Mouse (Mus musculus) forebrain, embryonic 12.5 days (tissue): ENCODE results near the gene Slc16a11. TPM values are rescaled to one million over a fixed set of nuclear protein-coding genes. Genes with fewer than 3 reads are reported as not detected.

Experiments
- ATAC-seq: fragments of 200-750 bp; cut with Nextera tagmentation; 2 replicates; pipeline ENCODE4 v1.8.0; 2017; ENCODE audit warnings: moderate TSS enrichment; ENCODE audit not compliant: low FRiP score
- H3K27ac ChIP-seq: fragments of 300-500 bp; sonication (generic); 2 replicates; pipeline ENCODE4 v1.5.1; 2016; ENCODE audit warnings: mild to moderate bottlenecking
- H3K27me3 ChIP-seq: fragments of 300-500 bp; sonication (generic); 2 replicates; pipeline ENCODE4 v1.6.1; 2016; ENCODE audit warnings: mild to moderate bottlenecking
- H3K36me3 ChIP-seq: fragments of 300-500 bp; sonication (generic); replicated peaks from 2 replicates; pipeline ENCODE4 v1.6.1; 2016; ENCODE audit warnings: mild to moderate bottlenecking
- H3K4me1 ChIP-seq: fragments of 300-500 bp; sonication (generic); 2 replicates; pipeline ENCODE4 v1.6.1; 2016
- H3K4me2 ChIP-seq: fragments of 300-500 bp; sonication (generic); 2 replicates; pipeline ENCODE4 v1.6.1; 2016; ENCODE audit warnings: mild to moderate bottlenecking, moderate library complexity
- H3K4me3 ChIP-seq: fragments of 300-500 bp; sonication (generic); replicated peaks from 2 replicates; pipeline ENCODE4 v1.5.1; 2016; ENCODE audit warnings: mild to moderate bottlenecking
- H3K9ac ChIP-seq: fragments of 300-500 bp; sonication (generic); 2 replicates; pipeline ENCODE4 v1.6.1; 2016; ENCODE audit warnings: mild to moderate bottlenecking
- H3K9me3 ChIP-seq: fragments of 300-500 bp; sonication (generic); 2 replicates; pipeline ENCODE4 v1.6.1; 2016
- WGBS: fragments of 180-500 bp; shearing (Covaris S2); methylation state at CpG from one replicate; pipeline ENCODE4 v1.1.7; 2016; 5-methylcytosine and 5-hydroxymethylcytosine counted together
- polyA plus RNA-seq: library from polyadenylated mRNA; unstranded; fragments of >200 nt; fragmentation: Nextera tagmentation; extraction: Ambion mirVana; gene quantifications from 2 replicates; pipeline ENCODE4 v1.2.1, GENCODE M21; 2016

Gene Slc16a11
- polyA plus RNA-seq, 1 experiment from 2014 or later = 2.5 TPM

GRCm38 (mm10) chr11:70180496-70180895 lies 32.1 kb upstream of the Slc16a11 start:
- Histone ChIP-seq H3K9ac (no peak overlapping the region), H3K27me3 (no peaks in the 10 kb centered on the region), H3K4me3 (no peak overlapping the region), H3K4me1 (no peaks in the 10 kb centered on the region), H3K9me3 (no peaks in the 10 kb centered on the region), H3K4me2 (no peak overlapping the region), H3K36me3 (no peaks in the 10 kb centered on the region), H3K27ac (no peak overlapping the region)
- 92% methylated on average over 4 of the region's 4 CpGs for WGBS
- ATAC-seq = no peak

- Histone ChIP-seq H3K27me3 (no peaks in the 10 kb centered on the region), H3K36me3 (no peaks in the 10 kb centered on the region), H3K9me3 (no peaks in the 10 kb centered on the region), H3K4me1 (no peaks in the 10 kb centered on the region), H3K4me3 (no peak overlapping the region), H3K4me2 (no peak overlapping the region), H3K9ac (no peak overlapping the region), H3K27ac (no peak overlapping the region)
- no peak for ATAC-seq
- 83% methylated on average over 7 of the region's 7 CpGs for WGBS
Observed at GRCm38 (mm10) chr11:70185120-70185519, 27.4 kb upstream of the Slc16a11 start.

GRCm38 (mm10) chr11:70189319-70190134 lies 23.0 kb upstream of the Slc16a11 start:
- no peak overlapping the region for H3K27ac ChIP-seq
- no peaks in the 10 kb centered on the region for H3K9me3 ChIP-seq
- WGBS = 88% methylated on average over 28 of the region's 28 CpGs
- no peak overlapping the region for H3K4me2 ChIP-seq
- no peaks in the 10 kb centered on the region for H3K4me1 ChIP-seq
- no peak overlapping the region for H3K9ac ChIP-seq
- H3K27me3 ChIP-seq = no peaks in the 10 kb centered on the region
- H3K4me3 ChIP-seq = no peak overlapping the region
- no peak for ATAC-seq
- H3K36me3 ChIP-seq = no peaks in the 10 kb centered on the region

- H3K4me3 ChIP-seq = no peak overlapping the region
- H3K27me3 ChIP-seq = no peaks in the 10 kb centered on the region
- H3K4me2 ChIP-seq = no peak overlapping the region
- no peak for ATAC-seq
- no peaks in the 10 kb centered on the region for H3K4me1 ChIP-seq
- no peaks in the 10 kb centered on the region for H3K9me3 ChIP-seq
- H3K27ac ChIP-seq = no peak overlapping the region
- 83% methylated on average over 6 of the region's 6 CpGs for WGBS
- no peaks in the 10 kb centered on the region for H3K36me3 ChIP-seq
- no peak overlapping the region for H3K9ac ChIP-seq
Observed at GRCm38 (mm10) chr11:70191188-70191587, 21.4 kb upstream of the Slc16a11 start.

- H3K9me3 ChIP-seq = no peaks in the 10 kb centered on the region
- no peak overlapping the region for H3K9ac ChIP-seq
- no peak overlapping the region for H3K4me2 ChIP-seq
- no peaks in the 10 kb centered on the region for H3K27me3 ChIP-seq
- H3K4me1 ChIP-seq = no peaks in the 10 kb centered on the region
- H3K36me3 ChIP-seq = no peaks in the 10 kb centered on the region
- no peak overlapping the region for H3K4me3 ChIP-seq
- ATAC-seq = no peak
- WGBS = 86% methylated on average over 4 of the region's 4 CpGs
- no peak overlapping the region for H3K27ac ChIP-seq
Observed at GRCm38 (mm10) chr11:70192157-70192556, 20.4 kb upstream of the Slc16a11 start.

- Histone ChIP-seq H3K9ac (no peak overlapping the region), H3K4me1 (no peaks in the 10 kb centered on the region), H3K36me3 (no peaks in the 10 kb centered on the region), H3K27ac (no peak overlapping the region), H3K27me3 (no peaks in the 10 kb centered on the region), H3K4me3 (no peak overlapping the region), H3K4me2 (no peak overlapping the region), H3K9me3 (no peaks in the 10 kb centered on the region)
- no peak for ATAC-seq
- 69% methylated on average over 11 of the region's 11 CpGs for WGBS
Observed at GRCm38 (mm10) chr11:70193354-70194285, 18.9 kb upstream of the Slc16a11 start.

- H3K4me2 ChIP-seq = no peak overlapping the region
- H3K36me3 ChIP-seq = no peaks in the 10 kb centered on the region
- no peak overlapping the region for H3K27ac ChIP-seq
- H3K4me1 ChIP-seq = no peaks in the 10 kb centered on the region
- H3K9ac ChIP-seq = no peak overlapping the region
- WGBS = 90% methylated on average over 3 of the region's 3 CpGs
- no peak overlapping the region for H3K4me3 ChIP-seq
- no peaks in the 10 kb centered on the region for H3K9me3 ChIP-seq
- H3K27me3 ChIP-seq = no peaks in the 10 kb centered on the region
- no peak for ATAC-seq
Observed at GRCm38 (mm10) chr11:70198332-70198731, 14.2 kb upstream of the Slc16a11 start.

GRCm38 (mm10) chr11:70199107-70199506 lies 13.4 kb upstream of the Slc16a11 start:
- H3K27ac ChIP-seq = no peak overlapping the region
- H3K27me3 ChIP-seq = no peaks in the 10 kb centered on the region
- H3K36me3 ChIP-seq = no peaks in the 10 kb centered on the region
- H3K4me1 ChIP-seq = no peaks in the 10 kb centered on the region
- no peak for ATAC-seq
- H3K4me2 ChIP-seq = no peak overlapping the region
- 80% methylated on average over 8 of the region's 8 CpGs for WGBS
- no peaks in the 10 kb centered on the region for H3K9me3 ChIP-seq
- no peak overlapping the region for H3K9ac ChIP-seq
- H3K4me3 ChIP-seq = no peak overlapping the region

GRCm38 (mm10) chr11:70200036-70200608 lies 12.4 kb upstream of the Slc16a11 start:
- H3K4me2 ChIP-seq = no peak overlapping the region
- 93% methylated on average over 5 of the region's 5 CpGs for WGBS
- no peaks in the 10 kb centered on the region for H3K4me1 ChIP-seq
- no peak overlapping the region for H3K4me3 ChIP-seq
- H3K36me3 ChIP-seq = no peaks in the 10 kb centered on the region
- no peak for ATAC-seq
- no peak overlapping the region for H3K9ac ChIP-seq
- H3K27ac ChIP-seq = no peak overlapping the region
- H3K9me3 ChIP-seq = no peaks in the 10 kb centered on the region
- H3K27me3 ChIP-seq = no peaks in the 10 kb centered on the region

- no peak overlapping the region for H3K4me2 ChIP-seq
- WGBS = 41% methylated on average over 5 of the region's 5 CpGs
- no peak for ATAC-seq
- no peak overlapping the region for H3K27ac ChIP-seq
- no peaks in the 10 kb centered on the region for H3K4me1 ChIP-seq
- H3K36me3 ChIP-seq = no peaks in the 10 kb centered on the region
- H3K27me3 ChIP-seq = no peaks in the 10 kb centered on the region
- H3K4me3 ChIP-seq = no peak overlapping the region
- no peaks in the 10 kb centered on the region for H3K9me3 ChIP-seq
- no peak overlapping the region for H3K9ac ChIP-seq
Observed at GRCm38 (mm10) chr11:70201691-70202090, 10.9 kb upstream of the Slc16a11 start.

GRCm38 (mm10) chr11:70206801-70207200 lies 5.8 kb upstream of the Slc16a11 start:
- H3K27ac ChIP-seq = no peak overlapping the region
- H3K4me3 ChIP-seq = no peak overlapping the region
- H3K9me3 ChIP-seq = no peaks in the 10 kb centered on the region
- no peaks in the 10 kb centered on the region for H3K27me3 ChIP-seq
- no peaks in the 10 kb centered on the region for H3K4me1 ChIP-seq
- H3K9ac ChIP-seq = no peak overlapping the region
- no peak overlapping the region for H3K4me2 ChIP-seq
- no peaks in the 10 kb centered on the region for H3K36me3 ChIP-seq
- no peak for ATAC-seq
- WGBS = 87% methylated on average over 2 of the region's 2 CpGs

GRCm38 (mm10) chr11:70207283-70207682 lies 5.3 kb upstream of the Slc16a11 start:
- H3K9ac ChIP-seq = no peak overlapping the region
- H3K27me3 ChIP-seq = peaks cover 4% of the 10 kb centered on the region
- no peak overlapping the region for H3K4me3 ChIP-seq
- no peak overlapping the region for H3K4me2 ChIP-seq
- H3K27ac ChIP-seq = no peak overlapping the region
- WGBS = 87% methylated on average over 7 of the region's 7 CpGs
- H3K4me1 ChIP-seq = no peaks in the 10 kb centered on the region
- H3K36me3 ChIP-seq = no peaks in the 10 kb centered on the region
- no peak for ATAC-seq
- no peaks in the 10 kb centered on the region for H3K9me3 ChIP-seq
